Comparison of ENCODE assay signal across 29 mouse cellular contexts in the genomic region with DNA sequence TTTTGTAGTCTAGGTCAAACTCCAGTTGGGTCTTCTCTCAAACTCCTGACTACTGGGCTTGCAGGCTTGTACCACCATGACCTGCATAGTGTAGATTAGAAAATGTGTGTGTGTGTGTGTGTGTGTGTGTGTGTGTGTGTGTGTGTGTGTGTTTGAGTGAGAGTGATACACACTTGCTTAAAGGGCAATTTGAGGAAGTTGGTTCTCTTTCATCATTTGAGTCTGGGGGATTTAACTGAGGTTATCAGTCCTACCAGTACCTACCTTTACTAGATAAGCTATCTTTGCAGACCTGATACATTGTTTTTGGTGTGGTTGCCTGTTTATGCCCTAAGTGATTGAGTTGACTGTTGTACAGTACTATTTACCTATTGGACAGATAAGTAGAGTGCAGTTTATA. TPM values are rescaled to one million over a fixed set of nuclear protein-coding genes. Genes with fewer than 3 reads are reported as not detected.
A peak's percentile ranks its signal among the peaks of the same experiment; 100 is the strongest.
DNase-seq lines count a peak whose midpoint lies in the region; ATAC-seq and TF ChIP-seq lines count a peak whose summit lies in the region.
"Had no signal": no experiment of that assay in that cellular context is flagged by ENCODE, and none has a peak within 500 bp of the region (broad histone marks: within the 10 kb centered on the region; RNA-seq: fewer than 3 reads in every experiment).

No protein-coding gene starts in this region.

- no peak for TF ChIP-seq CTCF in left cerebral cortex, adult 2 months (IDR thresholded peaks at IDR 0.05)

- DNase-seq in liver, embryonic 11.5 days (ENCODE audit: low spot score) = no peak
- no peak for DNase-seq in liver
- DNase-seq in left cerebral cortex, adult 2 months (ENCODE audit: extremely low spot score in 1 of 2, low spot score in 2 of 2) = no peak
- DNase-seq in spleen, adult 18-20 months = no peak
- no peak for DNase-seq in cerebellum, adult 18-20 months
- DNase-seq: adrenal gland, adult 8-10 months; cerebellum, adult 9-10 months; cerebellum, postnatal 36 days; embryo, embryonic 11 days; gastrocnemius, adult 2 months; gastrocnemius, postnatal 36 days; heart, adult 2 months; heart, postnatal 4 days; kidney, adult 11 months; kidney, postnatal 25 days; layer of hippocampus, postnatal 36 days; right cerebral cortex, postnatal 14 days had no signal

- no peaks in the 10 kb centered on the region for H3K27me3 ChIP-seq in liver, embryonic 11.5 days (replicated peaks; ENCODE audit: control insufficient read depth, insufficient read depth, low read length)
- H3K27me3 ChIP-seq in liver, embryonic 16.5 days (ENCODE audit: control insufficient read depth, insufficient read depth, low read depth, low read length) = no peaks in the 10 kb centered on the region
- H3K27me3 ChIP-seq: embryonic facial prominence, embryonic 12.5 days; heart, embryonic 12.5 days; midbrain, embryonic 12.5 days; neural tube, embryonic 13.5 days; stomach, embryonic 15.5 days had no signal

- H3K9me3 ChIP-seq in liver, embryonic 11.5 days (ENCODE audit: control insufficient read depth, low read length) = no peaks in the 10 kb centered on the region
- no peaks in the 10 kb centered on the region for H3K9me3 ChIP-seq in liver, embryonic 16.5 days (replicated peaks; ENCODE audit: control insufficient read depth, low read length)
- H3K9me3 ChIP-seq: embryonic facial prominence, embryonic 12.5 days; forebrain, embryonic 10.5 days; heart, embryonic 12.5 days; midbrain, embryonic 12.5 days; neural tube, embryonic 13.5 days; stomach, embryonic 15.5 days had no signal

- H3K27ac ChIP-seq in liver, embryonic 11.5 days (ENCODE audit: low read depth, low read length) = peak overlapping the region; percentile 48; the same call in 1 of the 2 replicates
- peak overlapping the region; percentile 29; the same call in 1 of the 2 replicates for H3K27ac ChIP-seq in liver, embryonic 16.5 days (ENCODE audit: low read length)
- no peak overlapping the region for H3K27ac ChIP-seq in left cerebral cortex, adult 2 months
- H3K27ac ChIP-seq: embryonic facial prominence, embryonic 12.5 days; forebrain, embryonic 10.5 days; gastrocnemius, adult 2 months; heart, adult 2 months; hindbrain, embryonic 14.5 days; midbrain, embryonic 12.5 days; neural tube, embryonic 13.5 days; stomach, embryonic 15.5 days had no signal

- peaks cover 5% of the 10 kb centered on the region; the same call in 1 of the 2 replicates for H3K36me3 ChIP-seq in liver, embryonic 11.5 days (ENCODE audit: control insufficient read depth, insufficient read depth, low read length)
- no peaks in the 10 kb centered on the region for H3K36me3 ChIP-seq in liver, embryonic 16.5 days (ENCODE audit: control insufficient read depth, insufficient read depth)
- H3K36me3 ChIP-seq: embryonic facial prominence, embryonic 12.5 days; midbrain, embryonic 12.5 days; neural tube, embryonic 13.5 days; stomach, embryonic 15.5 days had no signal

- H3K4me2 ChIP-seq in liver, embryonic 11.5 days = 0 out of 2 replicates have a peak overlapping the region, but pooled peaks have one; percentile 1
- no peak overlapping the region for H3K4me2 ChIP-seq in liver, embryonic 16.5 days (ENCODE audit: low read depth, low read length)
- H3K4me2 ChIP-seq: embryonic facial prominence, embryonic 12.5 days; heart, embryonic 12.5 days; hindbrain, embryonic 14.5 days; midbrain, embryonic 12.5 days; neural tube, embryonic 13.5 days; stomach, embryonic 15.5 days had no signal

- no peak overlapping the region for H3K4me3 ChIP-seq in liver, embryonic 11.5 days (ENCODE audit: low read depth, low read length)
- H3K4me3 ChIP-seq in liver, embryonic 16.5 days (ENCODE audit: low read depth, low read length) = no peak overlapping the region
- H3K4me3 ChIP-seq in left cerebral cortex, adult 2 months = no peak overlapping the region
- H3K4me3 ChIP-seq: embryonic facial prominence, embryonic 12.5 days; forebrain, embryonic 10.5 days; gastrocnemius, adult 2 months; heart, adult 2 months; heart, embryonic 12.5 days; midbrain, embryonic 12.5 days; neural tube, embryonic 13.5 days; stomach, embryonic 15.5 days had no signal

- H3K9ac ChIP-seq in liver, embryonic 11.5 days (ENCODE audit: low read depth, low read length) = no peak overlapping the region
- no peak overlapping the region for H3K9ac ChIP-seq in liver, embryonic 16.5 days (ENCODE audit: low read depth, low read length)
- H3K9ac ChIP-seq: embryonic facial prominence, embryonic 12.5 days; heart, embryonic 12.5 days; hindbrain, embryonic 14.5 days; midbrain, embryonic 12.5 days; neural tube, embryonic 13.5 days; stomach, embryonic 15.5 days had no signal

- peak; percentile 48 for ATAC-seq in liver, embryonic 11.5 days (replicated peaks; ENCODE audit: low FRiP score)
- peak; percentile 37 for ATAC-seq in granulocyte monocyte progenitor cell, adult 5-6 weeks (replicated peaks; ENCODE audit: poor library complexity, severe bottlenecking)
- peak; percentile 39; the same call in 1 of the 2 replicates for ATAC-seq in liver, embryonic 16.5 days (ENCODE audit: low read depth)
- ATAC-seq in megakaryocyte-erythroid progenitor cell, adult 5-6 weeks (replicated peaks; ENCODE audit: low FRiP score, low TSS enrichment, poor library complexity, severe bottlenecking) = peak; percentile 34; the same call in 1 of the 2 replicates
- ATAC-seq: forebrain, embryonic 16.5 days; lung, postnatal 0 days had no signal

- intact Hi-C loops in left cerebral cortex, adult 2 months (cut with DNase I) = no loop called here

- peaks cover 45% of the 10 kb centered on the region for H3K4me1 ChIP-seq in liver, embryonic 11.5 days (replicated peaks; ENCODE audit: control insufficient read depth, insufficient read depth, low read length)
- peaks cover 31% of the 10 kb centered on the region for H3K4me1 ChIP-seq in liver, embryonic 16.5 days (ENCODE audit: control insufficient read depth, low read depth, low read length)
- H3K4me1 ChIP-seq: stomach, embryonic 15.5 days had no signal

RNA-seq across cellular contexts. Expression of a gene that starts 6.2 kb away (rescaled TPM):
- 29.9 and 32.4 TPM in 2 replicates for polyA plus RNA-seq in liver, embryonic 11.5 days (2014; fragmentation: Nextera tagmentation; extraction: Ambion mirVana)
- total RNA-seq in granulocyte monocyte progenitor cell, adult 5-6 weeks (2014; fragmentation: Nextera tagmentation) = 32.5 and 42.8 TPM in 2 replicates
- 56.7 and 60.8 TPM in 2 replicates for total RNA-seq in granulocyte monocyte progenitor cell, adult 5-6 weeks (2017)
- 7.9 and 8.5 TPM in 2 replicates for polyA plus RNA-seq in liver, embryonic 16.5 days (2015; fragmentation: Nextera tagmentation; extraction: Ambion mirVana)
- total RNA-seq in megakaryocyte-erythroid progenitor cell, adult 5-6 weeks (2014; fragmentation: Nextera tagmentation) = 68.1 and 86.4 TPM in 2 replicates
- 131 and 145 TPM in 2 replicates for total RNA-seq in megakaryocyte-erythroid progenitor cell, adult 5-6 weeks (2017)
- 10 to 100 TPM; 31.0 to 35.6 TPM for total RNA-seq in left cerebral cortex, adult 2 months (2021)

RNA-seq across cellular contexts. Expression of a gene that starts 12.7 kb away (rescaled TPM):
- 3.0 and 3.1 TPM in 2 replicates for polyA plus RNA-seq in liver, embryonic 11.5 days (2014; fragmentation: Nextera tagmentation; extraction: Ambion mirVana)
- 1.7 TPM in 1 of 2 replicates, not detected in the other for total RNA-seq in granulocyte monocyte progenitor cell, adult 5-6 weeks (2014; fragmentation: Nextera tagmentation)
- total RNA-seq in granulocyte monocyte progenitor cell, adult 5-6 weeks (2017) = 0.60 and 1.1 TPM in 2 replicates
- 0.65 and 0.81 TPM in 2 replicates for polyA plus RNA-seq in liver, embryonic 16.5 days (2015; fragmentation: Nextera tagmentation; extraction: Ambion mirVana)
- 4.0 and 5.2 TPM in 2 replicates for total RNA-seq in megakaryocyte-erythroid progenitor cell, adult 5-6 weeks (2014; fragmentation: Nextera tagmentation)
- 6.0 and 10.6 TPM in 2 replicates for total RNA-seq in megakaryocyte-erythroid progenitor cell, adult 5-6 weeks (2017)
- 1 to 10 TPM; 6.5 to 8.9 TPM for total RNA-seq in left cerebral cortex, adult 2 months (2021)
